Mouse (Mus musculus): ENCODE measurements around the gene Ak4. TPM values are rescaled to one million over a fixed set of nuclear protein-coding genes. Genes with fewer than 3 reads are reported as not detected.
"Not testable (repeated sequence)": the region's sequence is repeated elsewhere in the genome, so short reads cannot be mapped to it uniquely, and the experiment has no call there.

Gene Ak4
- polyA plus RNA-seq, 1 experiment from 2014 or later: 16.8 TPM

- not testable (repeated sequence) for H3K4me1 ChIP-seq; ATAC-seq (ENCODE audit: low FRiP score, low read depth); H3K27me3 ChIP-seq; H3K36me3 ChIP-seq; H3K4me3 ChIP-seq; H3K9ac ChIP-seq (replicated peaks); H3K4me2 ChIP-seq (replicated peaks); H3K9me3 ChIP-seq; H3K27ac ChIP-seq (replicated peaks)
- WGBS: 95% methylated on average over 9 of the region's 9 CpGs
Measured at GRCm38 (mm10) chr4:101446606-101447005, 27.5 kb downstream of the Ak4 start.

DNA sequence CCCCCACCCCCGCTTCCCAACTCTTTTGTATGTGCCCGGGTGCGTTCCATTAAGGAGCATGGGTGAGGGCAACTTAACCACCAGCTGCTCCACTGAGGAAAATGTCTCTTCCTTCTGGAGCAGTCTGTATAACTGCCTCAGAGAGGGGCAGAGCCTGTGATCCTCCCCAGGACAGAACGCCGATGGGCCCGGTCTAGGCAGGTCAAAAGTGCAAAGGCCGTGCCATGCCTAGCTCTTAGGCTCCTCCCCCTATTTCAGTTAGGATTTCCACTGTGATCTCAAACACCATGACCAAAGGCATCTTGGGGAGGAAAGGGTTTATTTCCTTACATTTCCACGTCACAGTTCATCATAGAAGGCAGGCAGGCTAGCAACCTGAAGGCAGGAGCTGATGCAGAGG, 29.6 kb downstream of the Ak4 start:
- Histone ChIP-seq H3K27ac (replicated peaks) (no peak overlapping the region), H3K9me3 (no peaks in the 10 kb centered on the region), H3K4me1 (no peaks in the 10 kb centered on the region), H3K9ac (replicated peaks) (no peak overlapping the region), H3K36me3 (no peaks in the 10 kb centered on the region), H3K27me3 (no peaks in the 10 kb centered on the region), H3K4me2 (replicated peaks) (no peak overlapping the region), H3K4me3 (no peak overlapping the region)
- 87% methylated on average over 8 of the region's 8 CpGs for WGBS
- no peak for ATAC-seq (ENCODE audit: low FRiP score, low read depth)

- no peak overlapping the region for H3K9ac ChIP-seq (replicated peaks)
- no peaks in the 10 kb centered on the region for H3K9me3 ChIP-seq
- 93% methylated on average over 7 of the region's 7 CpGs for WGBS
- no peak overlapping the region for H3K4me3 ChIP-seq
- no peak for ATAC-seq (ENCODE audit: low FRiP score, low read depth)
- H3K27me3 ChIP-seq: no peaks in the 10 kb centered on the region
- H3K4me1 ChIP-seq: no peaks in the 10 kb centered on the region
- H3K36me3 ChIP-seq: no peaks in the 10 kb centered on the region
- no peak overlapping the region for H3K27ac ChIP-seq (replicated peaks)
- H3K4me2 ChIP-seq (replicated peaks): no peak overlapping the region
Measured at GRCm38 (mm10) chr4:101449344-101449743, 30.3 kb downstream of the Ak4 start.

GRCm38 (mm10) chr4:101450150-101450780, 31.2 kb downstream of the Ak4 start:
- Histone ChIP-seq H3K4me2 (replicated peaks) (no peak overlapping the region), H3K4me1 (no peaks in the 10 kb centered on the region), H3K9me3 (no peaks in the 10 kb centered on the region), H3K9ac (replicated peaks) (no peak overlapping the region), H3K27me3 (no peaks in the 10 kb centered on the region), H3K27ac (replicated peaks) (no peak overlapping the region), H3K4me3 (no peak overlapping the region), H3K36me3 (no peaks in the 10 kb centered on the region)
- no peak for ATAC-seq (ENCODE audit: low FRiP score, low read depth)
- 96% methylated on average over 20 of the region's 20 CpGs for WGBS

DNA sequence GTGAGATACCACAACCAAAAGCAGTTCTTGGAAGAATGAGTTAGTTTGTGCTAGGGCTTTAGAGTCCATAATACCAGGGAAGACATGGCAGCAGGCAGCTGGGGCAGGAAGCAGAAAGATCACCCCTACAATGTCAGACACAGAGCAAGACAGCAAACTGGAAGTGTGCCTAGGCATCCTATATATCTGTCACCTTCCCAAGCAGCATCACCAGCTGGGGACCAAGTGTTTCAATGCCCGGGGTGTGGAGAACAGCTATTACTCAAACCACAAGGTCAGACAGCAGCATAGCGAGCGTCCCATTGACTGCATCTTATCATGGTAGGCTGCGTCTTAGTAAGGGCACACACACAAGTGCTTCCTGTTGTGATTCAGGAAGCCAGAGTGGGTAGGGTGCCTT, 32.0 kb downstream of the Ak4 start:
- ATAC-seq (ENCODE audit: low FRiP score, low read depth): no peak
- Histone ChIP-seq H3K9ac (replicated peaks) (no peak overlapping the region), H3K9me3 (no peaks in the 10 kb centered on the region), H3K4me2 (replicated peaks) (no peak overlapping the region), H3K27ac (replicated peaks) (no peak overlapping the region), H3K4me3 (no peak overlapping the region), H3K27me3 (no peaks in the 10 kb centered on the region), H3K36me3 (no peaks in the 10 kb centered on the region), H3K4me1 (no peaks in the 10 kb centered on the region)
- 84% methylated on average over 4 of the region's 4 CpGs for WGBS

DNA sequence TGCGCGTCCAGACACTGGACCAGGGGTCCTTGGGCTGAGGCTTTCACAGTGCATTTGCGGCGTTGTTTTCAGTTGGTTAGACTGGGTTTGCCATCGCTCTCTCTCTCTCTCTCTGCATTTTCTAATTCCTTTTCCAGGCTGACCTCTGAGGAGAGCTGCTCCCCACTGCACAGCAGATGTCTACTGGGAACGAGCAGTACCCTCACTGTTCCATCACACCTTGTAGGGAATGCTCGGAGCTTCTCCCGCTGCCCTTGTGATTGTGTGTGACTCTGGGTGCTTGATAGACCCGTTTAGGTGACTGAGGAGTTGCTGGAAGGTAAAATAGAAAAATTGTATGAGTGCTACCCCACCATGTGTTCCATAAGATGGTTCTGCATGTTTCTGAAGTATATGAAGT, 33.8 kb downstream of the Ak4 start:
- H3K9me3 ChIP-seq: no peaks in the 10 kb centered on the region
- H3K4me3 ChIP-seq: no peak overlapping the region
- H3K4me2 ChIP-seq (replicated peaks): no peak overlapping the region
- 96% methylated on average over 9 of the region's 9 CpGs for WGBS
- no peak overlapping the region for H3K9ac ChIP-seq (replicated peaks)
- no peaks in the 10 kb centered on the region for H3K27me3 ChIP-seq
- H3K27ac ChIP-seq (replicated peaks): no peak overlapping the region
- H3K4me1 ChIP-seq: no peaks in the 10 kb centered on the region
- no peak for ATAC-seq (ENCODE audit: low FRiP score, low read depth)
- H3K36me3 ChIP-seq: no peaks in the 10 kb centered on the region

GRCm38 (mm10) chr4:101457176-101457575, 38.1 kb downstream of the Ak4 start:
- no peak overlapping the region for H3K4me2 ChIP-seq (replicated peaks)
- H3K36me3 ChIP-seq: no peaks in the 10 kb centered on the region
- no peak overlapping the region for H3K9ac ChIP-seq (replicated peaks)
- no peak overlapping the region for H3K27ac ChIP-seq (replicated peaks)
- WGBS: 94% methylated on average over 8 of the region's 8 CpGs
- no peak overlapping the region for H3K4me3 ChIP-seq
- H3K27me3 ChIP-seq: no peaks in the 10 kb centered on the region
- no peaks in the 10 kb centered on the region for H3K9me3 ChIP-seq
- no peaks in the 10 kb centered on the region for H3K4me1 ChIP-seq
- ATAC-seq (ENCODE audit: low FRiP score, low read depth): no peak

- 48% methylated on average over 2 of the region's 2 CpGs for WGBS
- no peaks in the 10 kb centered on the region for H3K9me3 ChIP-seq
- H3K4me2 ChIP-seq (replicated peaks): no peak overlapping the region
- no peaks in the 10 kb centered on the region for H3K27me3 ChIP-seq
- no peaks in the 10 kb centered on the region for H3K36me3 ChIP-seq
- H3K4me1 ChIP-seq: no peaks in the 10 kb centered on the region
- H3K27ac ChIP-seq (replicated peaks): no peak overlapping the region
- no peak overlapping the region for H3K4me3 ChIP-seq
- ATAC-seq (ENCODE audit: low FRiP score, low read depth): no peak
- H3K9ac ChIP-seq (replicated peaks): no peak overlapping the region
Measured at GRCm38 (mm10) chr4:101458341-101458740, 39.3 kb downstream of the Ak4 start.

- Histone ChIP-seq H3K36me3 (no peaks in the 10 kb centered on the region), H3K4me3 (no peak overlapping the region), H3K9me3 (no peaks in the 10 kb centered on the region), H3K9ac (replicated peaks) (no peak overlapping the region), H3K27me3 (no peaks in the 10 kb centered on the region), H3K4me1 (no peaks in the 10 kb centered on the region), H3K27ac (replicated peaks) (no peak overlapping the region), H3K4me2 (replicated peaks) (no peak overlapping the region)
- no peak for ATAC-seq (ENCODE audit: low FRiP score, low read depth)
- WGBS: 91% methylated on average over 4 of the region's 4 CpGs
Measured at GRCm38 (mm10) chr4:101459358-101459757, 40.3 kb downstream of the Ak4 start.

DNA sequence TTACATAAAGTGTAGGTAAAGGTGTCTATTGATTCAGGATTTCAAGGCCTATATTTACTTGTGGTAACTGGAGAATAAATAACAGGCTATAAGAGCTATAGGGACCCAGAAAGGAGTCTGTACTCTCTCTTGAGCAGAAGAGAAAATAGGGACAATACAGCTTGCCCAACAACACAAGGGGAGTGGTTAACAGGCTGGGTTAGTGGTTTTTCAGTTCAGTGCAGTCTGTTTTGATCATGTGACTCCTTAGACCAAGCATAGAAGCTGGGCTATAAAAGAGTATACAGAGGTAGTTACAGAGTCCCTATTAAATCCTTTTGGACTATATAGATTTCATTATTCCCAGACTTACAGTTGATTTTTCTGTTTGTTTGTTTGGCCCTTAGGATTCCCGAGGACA, 41.0 kb downstream of the Ak4 start:
- Histone ChIP-seq H3K27ac (replicated peaks) (no peak overlapping the region), H3K36me3 (no peaks in the 10 kb centered on the region), H3K4me1 (no peaks in the 10 kb centered on the region), H3K4me2 (replicated peaks) (no peak overlapping the region), H3K4me3 (no peak overlapping the region), H3K9me3 (no peaks in the 10 kb centered on the region), H3K27me3 (no peaks in the 10 kb centered on the region), H3K9ac (replicated peaks) (no peak overlapping the region)
- 80% methylated on average over 1 of the region's 1 CpGs for WGBS
- ATAC-seq (ENCODE audit: low FRiP score, low read depth): no peak

DNA sequence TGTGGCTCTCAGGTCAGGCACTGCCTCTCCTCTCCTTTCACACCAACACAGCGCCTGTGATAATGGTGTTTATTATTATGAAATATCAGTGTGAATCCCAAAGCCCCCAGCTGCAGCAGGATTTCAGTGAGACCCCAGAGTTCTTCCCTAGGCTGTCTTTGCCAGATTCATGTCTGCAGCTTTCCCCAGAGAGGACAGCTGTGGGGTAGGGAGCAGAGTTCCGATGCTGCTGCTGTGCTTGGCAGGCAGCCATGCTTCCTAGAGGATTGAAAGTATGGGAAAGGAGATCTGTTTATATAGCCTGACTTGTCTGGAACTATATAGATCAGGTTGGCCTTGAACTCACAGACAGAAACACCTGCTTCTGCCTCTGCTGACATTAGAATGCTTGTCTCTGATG, 43.0 kb downstream of the Ak4 start:
- no peak overlapping the region for H3K27ac ChIP-seq (replicated peaks)
- no peak overlapping the region for H3K4me3 ChIP-seq
- ATAC-seq (ENCODE audit: low FRiP score, low read depth): no peak
- WGBS: 82% methylated on average over 2 of the region's 2 CpGs
- no peaks in the 10 kb centered on the region for H3K36me3 ChIP-seq
- no peaks in the 10 kb centered on the region for H3K27me3 ChIP-seq
- no peaks in the 10 kb centered on the region for H3K9me3 ChIP-seq
- no peak overlapping the region for H3K4me2 ChIP-seq (replicated peaks)
- no peak overlapping the region for H3K9ac ChIP-seq (replicated peaks)
- no peaks in the 10 kb centered on the region for H3K4me1 ChIP-seq

GRCm38 (mm10) chr4:101466264-101466663, 47.2 kb downstream of the Ak4 start:
- no peak overlapping the region for H3K27ac ChIP-seq (replicated peaks)
- H3K4me3 ChIP-seq: no peak overlapping the region
- no peaks in the 10 kb centered on the region for H3K27me3 ChIP-seq
- ATAC-seq (ENCODE audit: low FRiP score, low read depth): no peak
- H3K4me1 ChIP-seq: no peaks in the 10 kb centered on the region
- 87% methylated on average over 3 of the region's 3 CpGs for WGBS
- H3K9ac ChIP-seq (replicated peaks): no peak overlapping the region
- no peaks in the 10 kb centered on the region for H3K9me3 ChIP-seq
- H3K4me2 ChIP-seq (replicated peaks): no peak overlapping the region
- H3K36me3 ChIP-seq: no peaks in the 10 kb centered on the region

- no peak overlapping the region for H3K4me3 ChIP-seq
- no peaks in the 10 kb centered on the region for H3K4me1 ChIP-seq
- no peak overlapping the region for H3K9ac ChIP-seq (replicated peaks)
- no peak overlapping the region for H3K4me2 ChIP-seq (replicated peaks)
- 89% methylated on average over 5 of the region's 5 CpGs for WGBS
- H3K27ac ChIP-seq (replicated peaks): no peak overlapping the region
- no peaks in the 10 kb centered on the region for H3K36me3 ChIP-seq
- no peaks in the 10 kb centered on the region for H3K27me3 ChIP-seq
- no peaks in the 10 kb centered on the region for H3K9me3 ChIP-seq
- no peak for ATAC-seq (ENCODE audit: low FRiP score, low read depth)
Measured at GRCm38 (mm10) chr4:101469242-101469641, 50.2 kb downstream of the Ak4 start.

Data from midbrain, embryonic 12.5 days (tissue).